Mouse (Mus musculus): ENCODE measurements at regions not wholly inside any gene's neighbourhood (a gene's known extent, or its start where the extent isn't known, plus 50 kb on each side); places are given as distances from the start of the nearest gene placed in this dataset.

GRCm38 (mm10) chr9:98695035-98695434 lies 93.6 kb upstream of the Mrps22 start:
- intact Hi-C loops (cut with DNase I), result no loop called here
- no peak for DNase-seq

GRCm38 (mm10) chr9:98690839-98691516 lies 89.5 kb upstream of the Mrps22 start:
- intact Hi-C loops (cut with DNase I), result no loop called here

GRCm38 (mm10) chr9:98685548-98685947 lies 84.1 kb upstream of the Mrps22 start:
- no peak for DNase-seq
- intact Hi-C loops (cut with DNase I), result no loop called here

More at GRCm38 (mm10) chr9:98690839-98691516, 89.5 kb upstream of the Mrps22 start:
- DNase-seq, result peak; percentile 57 to 78

GRCm38 (mm10) chr9:98684336-98684735 lies 82.9 kb upstream of the Mrps22 start:
- no peak for DNase-seq
- intact Hi-C loops (cut with DNase I), result no loop called here

- intact Hi-C loops (cut with DNase I), result no loop called here
- DNase-seq, result no peak
These were observed 74.2 kb upstream of the Mrps22 start for GRCm38 (mm10) chr9:98675612-98676011.

- DNase-seq, result no peak
- intact Hi-C loops (cut with DNase I), result no loop called here
These were observed 72.1 kb upstream of the Mrps22 start for GRCm38 (mm10) chr9:98673461-98674114.

- DNase-seq, result no peak
- intact Hi-C loops (cut with DNase I), result no loop called here
These were observed 70.9 kb upstream of the Mrps22 start for GRCm38 (mm10) chr9:98672361-98672760.

GRCm38 (mm10) chr9:98668423-98669330 lies 67.2 kb upstream of the Mrps22 start:
- DNase-seq, result no peak
- intact Hi-C loops (cut with DNase I), result no loop called here

- DNase-seq, result no peak
- intact Hi-C loops (cut with DNase I), result no loop called here
These were observed 65.6 kb upstream of the Mrps22 start for GRCm38 (mm10) chr9:98667072-98667471.

GRCm38 (mm10) chr9:98663011-98663410 lies 61.6 kb upstream of the Mrps22 start:
- no peak for DNase-seq
- intact Hi-C loops (cut with DNase I), result no loop called here

GRCm38 (mm10) chr9:98651681-98652080 lies 50.2 kb upstream of the Mrps22 start:
- intact Hi-C loops (cut with DNase I), result no loop called here
- no peak for DNase-seq

Measured in gastrocnemius, postnatal 36 days (tissue).